Mouse (Mus musculus) embryo, embryonic 10.5 days (tissue): Measurements from ENCODE around the gene Nckipsd.

ENCODE experiments used
- DNase-seq: peaks from one replicate; pipeline ENCODE4 v3.0.0-alpha.2; 2015; ENCODE audit warnings: low spot score

Gene Nckipsd

DNA sequence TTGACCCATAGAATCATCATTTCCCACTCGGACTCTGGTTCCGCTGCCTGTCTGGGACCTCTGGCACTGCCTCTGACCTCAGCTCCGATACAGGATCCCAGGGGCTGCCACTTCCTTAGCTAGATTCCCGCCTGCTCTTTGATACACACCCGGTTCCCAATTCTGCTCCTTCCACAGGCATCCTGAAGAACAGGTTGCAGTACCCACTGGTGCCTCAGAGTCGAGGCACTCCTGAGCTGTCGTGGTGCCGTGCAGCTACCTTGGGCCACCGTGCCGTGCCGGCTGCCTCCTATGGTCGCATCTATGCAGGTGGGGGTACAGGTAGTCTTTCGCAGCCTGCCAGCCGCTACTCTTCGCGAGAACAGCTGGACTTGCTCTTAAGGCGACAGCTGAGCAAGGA, 40.3 kb downstream of the Nckipsd start:
- DNase-seq, result no peak

DNA sequence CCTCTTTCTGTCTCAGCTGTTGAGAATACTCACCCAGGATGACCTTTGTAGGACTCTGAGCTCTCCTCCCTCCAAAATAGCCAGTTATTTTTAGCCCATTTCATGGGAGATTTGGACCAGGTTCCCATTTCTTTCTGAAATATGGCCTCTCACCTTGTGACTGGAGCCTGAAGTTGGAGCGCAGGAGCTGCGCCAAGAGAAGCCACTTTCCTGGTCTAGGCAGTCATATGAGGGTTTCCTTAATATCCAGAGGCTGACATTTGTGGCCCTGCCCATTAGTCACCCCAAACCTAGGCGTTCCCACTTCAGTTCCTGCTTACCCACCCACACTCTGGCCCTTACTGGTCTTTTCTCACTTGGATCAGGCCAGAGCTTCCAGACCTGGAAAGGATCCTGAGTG, 44.8 kb downstream of the Nckipsd start, which contains the start of gene Slc26a6:
Slc26a6 (plus strand) TSS at position 308 of the 400 bp plus-strand sequence.
- DNase-seq, result no peak

DNA sequence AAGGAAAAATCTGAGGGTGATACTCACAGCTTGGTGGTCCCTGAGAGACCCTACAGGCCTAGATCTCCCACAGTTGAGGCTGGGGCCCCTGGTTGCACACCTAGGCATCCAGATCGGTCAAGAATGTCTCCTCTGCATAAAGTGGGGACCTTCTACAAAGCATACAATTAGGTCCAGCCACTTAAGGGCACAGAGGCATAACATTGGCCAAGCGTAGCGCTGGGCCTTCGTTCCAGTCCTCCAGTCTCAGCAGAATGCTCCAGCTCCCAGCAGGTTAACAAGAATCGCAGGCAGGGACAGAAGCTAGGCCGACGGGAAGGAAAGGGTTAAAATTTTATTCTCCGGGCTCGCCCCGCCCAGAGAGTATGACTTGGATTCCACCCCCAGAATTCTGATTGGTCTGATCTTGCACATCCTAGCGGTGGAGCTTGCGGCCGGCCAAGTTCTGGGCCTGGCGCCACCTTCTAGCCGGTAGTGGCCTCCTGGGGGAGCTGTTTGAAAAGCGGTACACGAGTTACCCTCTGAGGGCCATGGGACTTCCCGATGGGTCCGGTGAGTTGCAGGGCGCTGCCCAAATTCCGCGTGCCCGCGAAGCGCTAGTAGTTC, 45.6 kb downstream of the Nckipsd start:
- DNase-seq, result peak; percentile 97

DNA sequence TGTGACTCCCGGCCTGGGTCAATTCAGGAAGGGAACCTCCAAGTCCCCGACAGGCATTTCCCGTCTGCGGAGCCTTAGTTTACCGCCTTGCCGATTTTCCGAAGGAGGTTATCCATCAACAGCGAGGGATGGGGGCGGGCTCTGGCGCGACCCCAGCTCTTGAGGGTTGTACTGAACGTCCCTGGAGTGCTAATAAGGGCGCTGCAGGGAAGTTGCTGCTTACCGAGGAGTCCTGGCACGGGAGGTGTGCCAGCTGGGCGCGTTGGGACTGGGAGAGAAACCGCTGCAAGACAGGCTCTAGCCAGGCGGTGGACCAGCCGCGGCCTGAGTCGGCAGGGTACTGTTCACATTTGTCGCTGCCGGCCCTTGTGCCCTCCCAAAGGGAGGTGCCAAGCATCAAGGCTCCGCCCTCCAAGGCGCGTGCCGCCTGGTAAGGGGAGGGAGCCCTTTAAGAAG, 46.1 kb downstream of the Nckipsd start:
- peak; percentile 92 for DNase-seq

DNA sequence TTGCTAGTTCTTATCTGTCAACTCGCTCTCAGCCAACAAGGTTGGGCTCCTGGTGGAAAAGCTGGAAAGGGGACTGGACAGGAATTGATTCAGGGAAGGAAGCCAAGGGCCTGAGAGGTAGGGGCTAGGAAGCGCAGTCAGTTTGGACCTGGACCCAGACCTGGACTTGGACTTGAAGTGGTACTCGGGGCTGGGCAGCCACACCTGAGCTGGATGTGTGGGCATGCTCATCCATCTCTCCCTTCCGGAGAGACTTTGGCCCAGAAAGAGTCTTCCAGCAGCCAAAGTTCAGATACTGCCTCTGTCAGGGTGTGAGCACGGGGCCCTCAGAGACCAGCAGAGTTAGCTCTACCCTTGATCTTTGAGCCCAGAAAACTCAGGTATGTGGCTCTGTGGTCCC, 47.2 kb downstream of the Nckipsd start:
- DNase-seq, result no peak

DNA sequence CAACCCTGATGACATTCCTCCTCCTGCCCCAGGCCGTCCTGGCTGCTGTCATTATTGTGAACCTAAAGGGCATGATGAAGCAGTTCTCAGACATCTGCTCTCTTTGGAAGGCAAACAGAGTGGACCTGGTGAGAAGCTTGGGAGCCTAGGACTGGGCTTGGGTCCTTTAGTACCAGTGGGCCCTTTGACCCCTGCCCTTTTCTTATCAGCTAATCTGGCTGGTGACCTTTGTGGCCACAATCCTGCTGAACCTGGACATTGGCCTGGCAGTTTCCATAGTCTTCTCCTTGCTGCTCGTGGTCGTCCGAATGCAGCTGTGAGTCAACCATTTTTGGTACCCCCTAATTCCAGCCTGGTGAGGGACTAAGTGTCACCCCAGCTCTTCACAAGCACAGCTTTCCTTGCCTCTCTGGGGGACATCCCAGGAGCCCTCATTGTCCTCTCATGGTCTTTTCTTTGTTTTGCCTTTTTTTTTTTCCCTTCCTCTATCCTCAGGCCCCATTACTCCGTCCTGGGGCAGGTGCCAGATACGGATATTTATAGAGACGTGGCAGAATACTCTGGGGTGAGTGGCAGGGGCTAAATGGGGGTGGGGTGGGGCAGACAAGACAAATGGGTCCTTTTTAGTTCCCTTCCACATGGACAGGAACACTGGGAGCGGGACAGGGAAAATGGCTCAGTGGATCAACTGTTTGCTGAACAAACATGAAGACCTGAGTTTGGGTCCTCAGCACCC, 50.8 kb downstream of the Nckipsd start:
- DNase-seq, result no peak
